Mouse (Mus musculus): ENCODE measurements at regions not wholly inside any gene's neighbourhood (a gene's known extent, or its start where the extent isn't known, plus 50 kb on each side); places are given as distances from the start of the nearest gene placed in this dataset.

GRCm38 (mm10) chr3:149092649-149093048 is 102.3 kb upstream of the Adgrl2 start:
- TF ChIP-seq GATA1 (IDR thresholded peaks at IDR 0.05; ENCODE audit: borderline replicate concordance, low read length) (no peak), FLI1 (IDR thresholded peaks at IDR 0.05; ENCODE audit: low read length) (no peak)

All from megakaryocyte, embryonic 14.5 days (primary cell).